Mouse (Mus musculus) gonadal fat pad, adult 2 months (tissue): ENCODE measurements around the gene Cobll1. TPM values are rescaled to one million over a fixed set of nuclear protein-coding genes. Genes with fewer than 3 reads are reported as not detected.
A peak's percentile ranks its signal among the peaks of the same experiment; 100 is the strongest.

Source experiments
- DNase-seq: peaks from one replicate; pipeline ENCODE4 v3.0.0-alpha.2; 2012; ENCODE audit warnings: low read depth
- polyA plus RNA-seq: library from polyadenylated mRNA; depleted of rRNA; stranded (reverse); fragments of >200 nt; gene quantifications from 2 replicates; pipeline ENCODE4 v1.2.3, GENCODE M21; 2012; rRNA removed

Gene Cobll1
- polyA plus RNA-seq, 1 experiment: 18.4 TPM

DNA sequence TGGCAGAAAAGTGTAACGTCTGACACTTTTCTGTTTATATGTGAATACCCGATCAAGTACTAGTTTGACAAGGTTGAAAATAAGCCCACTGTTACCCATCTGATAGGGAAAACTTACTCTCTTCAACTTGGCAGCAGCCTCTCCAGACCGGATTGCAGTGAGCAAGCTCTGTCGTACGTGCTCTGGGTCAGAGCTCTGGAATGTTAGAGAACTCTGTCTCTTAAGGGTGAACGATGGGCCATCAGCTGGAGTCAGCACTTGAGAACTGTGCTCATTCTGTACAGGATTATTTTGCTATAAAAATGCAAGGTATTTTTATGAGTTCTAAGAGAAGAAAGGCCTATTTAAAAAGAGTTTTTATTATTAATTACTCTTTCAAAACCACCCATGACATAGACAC lies 143.6 kb downstream of the Cobll1 start:
- no peak for DNase-seq

DNA sequence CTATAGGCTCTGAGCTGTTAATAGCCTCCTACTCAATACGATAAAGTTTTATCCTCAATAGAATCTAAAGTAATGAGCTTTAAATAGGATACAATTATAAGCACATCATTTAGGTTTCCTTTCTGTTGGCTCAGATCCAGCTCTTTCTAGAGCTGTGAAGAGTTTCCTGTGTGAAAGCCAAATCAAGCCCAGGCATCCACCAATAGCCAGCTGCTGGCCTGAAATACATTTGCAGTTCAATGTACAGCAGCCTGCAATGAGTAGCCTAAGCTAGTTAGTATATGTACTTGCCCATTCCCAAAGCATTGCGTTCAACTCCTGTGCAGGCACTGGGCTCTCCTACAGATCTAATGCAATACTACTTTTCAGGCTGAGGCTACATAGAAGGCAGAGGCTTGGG lies 145.2 kb downstream of the Cobll1 start:
- no peak for DNase-seq

DNA sequence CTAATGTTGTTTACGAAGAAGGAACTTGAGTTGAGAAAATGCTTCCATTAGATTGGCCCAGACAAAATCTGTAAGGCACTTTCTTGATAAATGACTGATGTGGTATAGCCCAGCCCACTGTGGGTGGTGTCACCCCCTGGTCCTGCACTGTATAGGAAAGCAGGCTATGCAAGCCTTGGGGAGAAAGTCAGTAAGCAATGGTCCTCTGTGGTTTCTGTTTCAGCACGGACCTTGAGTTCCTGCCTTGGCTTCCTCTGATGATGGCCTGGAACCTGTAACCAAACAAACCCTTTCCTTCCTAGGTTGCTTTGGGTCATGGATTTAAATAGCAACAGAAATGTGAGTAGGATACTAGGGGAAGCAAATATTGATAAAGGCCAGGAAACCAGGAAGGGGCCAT lies 148.2 kb downstream of the Cobll1 start:
- DNase-seq: no peak

DNA sequence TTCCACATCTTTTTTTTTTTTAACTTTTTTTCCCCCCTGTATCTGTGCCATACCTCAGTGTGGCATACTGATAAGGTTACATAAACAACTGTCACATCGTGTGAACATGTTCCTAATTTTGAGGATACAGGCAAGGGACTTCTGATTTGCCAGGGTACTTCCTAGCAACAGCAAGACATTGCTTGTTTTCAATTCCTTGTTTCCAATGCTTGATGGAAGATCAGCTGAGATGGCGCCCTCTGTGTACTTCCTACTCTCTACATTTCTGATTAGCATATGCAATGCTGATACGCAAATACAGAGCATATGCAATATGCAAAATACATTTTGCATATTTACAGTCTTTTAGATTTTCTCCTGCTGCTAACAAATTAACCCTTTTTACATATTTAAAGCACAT lies 152.0 kb downstream of the Cobll1 start:
- DNase-seq: no peak

DNA sequence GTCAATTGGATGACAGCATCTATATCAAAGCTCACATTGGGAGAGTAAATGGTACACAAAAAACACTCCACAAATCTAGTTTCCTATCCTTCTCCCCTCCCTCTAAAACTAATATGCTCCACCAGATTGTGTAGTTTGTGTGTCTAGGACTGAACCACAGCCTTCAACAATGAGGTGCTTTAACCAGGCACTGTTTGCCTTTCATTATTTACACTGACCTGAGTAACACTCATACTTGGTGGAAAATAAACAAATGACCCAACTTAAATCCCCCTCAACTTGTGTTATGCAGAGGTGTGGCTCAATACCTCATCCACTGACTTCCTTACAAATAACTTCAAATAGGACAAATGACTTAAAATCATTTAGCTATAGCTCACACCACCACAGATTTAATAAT lies 155.8 kb downstream of the Cobll1 start:
- DNase-seq: no peak

DNA sequence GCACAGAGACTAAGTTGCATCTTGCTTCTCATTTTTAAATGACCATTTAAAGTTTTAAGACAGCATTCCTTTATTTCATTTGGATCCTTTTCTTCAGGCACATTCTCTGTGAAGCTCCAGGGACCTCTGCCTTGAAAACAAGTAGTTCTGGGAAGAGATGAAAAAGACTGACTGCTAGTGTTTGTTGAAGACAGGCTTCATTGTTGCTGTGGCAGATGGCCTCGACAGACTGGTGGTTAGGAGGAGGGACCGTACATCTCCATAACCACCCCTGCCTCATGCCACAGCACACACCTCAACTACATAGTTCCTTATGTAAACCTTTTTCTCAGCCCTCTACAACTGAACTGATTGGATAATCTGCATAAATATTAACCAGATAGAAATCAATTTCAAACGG lies 161.7 kb downstream of the Cobll1 start:
- no peak for DNase-seq

DNA sequence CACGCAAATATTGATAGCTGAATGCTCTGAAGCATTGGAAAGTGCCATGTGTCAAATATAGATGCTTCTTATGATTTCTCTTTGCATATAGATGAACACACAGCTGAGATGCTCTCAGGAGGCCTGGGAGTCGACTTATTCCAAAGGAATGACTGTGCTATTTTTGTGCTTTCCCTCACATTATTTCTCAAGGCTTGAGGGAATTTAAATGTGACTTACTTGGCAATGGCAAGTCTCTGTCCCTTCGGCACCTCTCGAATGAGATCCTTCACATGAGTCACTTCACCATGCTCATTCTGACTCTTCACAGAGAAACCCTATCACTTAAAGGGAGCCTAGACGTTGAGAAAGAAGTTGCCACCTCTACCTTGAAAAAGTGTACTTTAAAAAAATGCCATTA lies 163.4 kb downstream of the Cobll1 start:
- DNase-seq: no peak

DNA sequence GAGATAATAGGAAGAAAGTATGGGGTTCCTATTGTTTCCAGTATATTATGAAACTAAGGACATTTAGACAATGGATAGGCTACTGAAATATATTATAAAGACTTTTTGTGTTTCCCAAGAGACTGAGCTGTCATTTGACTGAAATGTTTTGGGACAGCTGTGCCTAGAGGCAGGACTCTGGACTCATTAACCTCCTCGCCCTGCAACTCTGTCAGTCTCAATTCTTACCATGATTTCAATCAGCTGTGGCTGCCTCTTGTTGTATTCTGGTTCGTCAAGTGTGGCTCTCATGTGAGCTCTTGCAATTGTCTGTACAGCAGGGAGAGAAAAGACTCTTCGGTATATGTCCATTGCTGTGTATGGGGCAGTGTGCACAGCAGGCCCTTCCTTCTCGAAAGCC lies 163.8 kb downstream of the Cobll1 start:
- peak; percentile 24 for DNase-seq

DNA sequence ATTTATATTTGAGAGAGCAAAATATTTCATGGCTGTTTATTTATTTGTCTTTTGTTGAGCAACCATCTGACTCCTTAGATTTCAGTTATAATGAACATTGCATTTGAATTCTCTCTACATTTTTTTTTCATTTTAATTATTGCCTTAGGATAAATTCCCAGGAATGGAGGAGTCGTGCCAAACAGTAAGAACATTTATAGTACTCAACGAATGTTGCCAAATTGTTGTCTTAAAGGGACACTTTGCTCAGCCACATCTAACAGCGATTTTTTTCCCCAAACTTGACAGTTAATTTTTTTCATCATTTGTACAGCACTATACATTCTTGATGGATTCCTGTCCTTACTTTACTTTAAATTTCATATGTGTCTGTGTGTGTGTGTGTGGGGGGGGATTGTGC lies 167.0 kb downstream of the Cobll1 start:
- no peak for DNase-seq

DNA sequence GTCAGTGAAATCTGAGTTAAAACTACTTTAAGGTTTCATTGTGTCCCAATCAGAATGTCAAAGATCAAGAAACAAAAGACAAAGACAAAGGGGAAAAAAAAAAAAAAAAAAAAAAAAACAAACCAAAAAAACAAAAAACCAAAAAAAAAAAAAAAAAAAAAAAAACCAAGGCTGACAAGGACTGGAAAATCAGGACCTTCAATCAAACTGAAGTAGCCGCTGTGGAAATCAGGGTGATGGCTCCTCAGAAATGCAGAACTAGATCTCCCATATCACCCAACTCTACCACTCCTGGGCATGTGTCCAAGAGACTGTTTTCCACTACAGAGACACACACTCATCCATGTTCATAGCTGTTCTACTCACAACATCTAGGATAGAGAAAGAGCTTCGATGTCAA lies 185.4 kb downstream of the Cobll1 start:
- no peak for DNase-seq

DNA sequence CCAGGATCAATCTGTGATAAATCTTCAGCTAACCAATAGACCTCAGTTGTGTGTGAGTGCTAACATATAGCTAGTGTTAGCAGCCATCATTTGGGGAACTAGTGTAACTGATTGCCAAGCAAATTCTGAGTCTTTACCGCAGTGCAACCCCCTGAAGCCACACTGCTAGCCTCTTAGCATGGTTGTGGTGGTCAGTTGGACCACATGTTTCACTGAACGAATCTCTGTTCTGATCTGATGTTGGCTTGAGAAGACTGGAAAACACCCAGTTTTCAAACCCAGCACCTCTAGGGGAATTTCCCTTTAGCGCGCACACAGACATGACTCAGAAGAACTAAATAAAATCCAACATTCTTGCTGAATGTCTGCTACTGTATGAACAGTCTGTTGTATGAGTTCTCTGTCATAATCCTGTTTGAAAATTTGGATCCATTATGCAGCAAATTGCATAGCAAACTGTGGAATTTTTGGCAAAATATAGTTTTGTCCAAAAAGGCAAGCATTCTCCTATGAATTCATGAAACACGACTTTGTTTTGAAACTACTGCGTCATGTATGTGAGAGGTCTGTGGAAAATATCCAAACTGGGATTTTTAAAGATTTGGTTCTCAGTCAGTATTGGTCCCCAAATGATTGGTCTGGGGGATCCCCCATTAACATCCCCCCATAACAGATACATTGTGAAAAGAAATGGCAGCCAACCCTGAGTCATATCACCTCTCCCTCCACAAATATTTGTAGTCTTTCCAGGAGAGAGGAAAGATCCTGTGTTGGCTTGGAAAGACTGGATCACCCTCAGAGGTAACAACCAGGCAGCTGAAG lies 186.8 kb downstream of the Cobll1 start:
- no peak for DNase-seq

DNA sequence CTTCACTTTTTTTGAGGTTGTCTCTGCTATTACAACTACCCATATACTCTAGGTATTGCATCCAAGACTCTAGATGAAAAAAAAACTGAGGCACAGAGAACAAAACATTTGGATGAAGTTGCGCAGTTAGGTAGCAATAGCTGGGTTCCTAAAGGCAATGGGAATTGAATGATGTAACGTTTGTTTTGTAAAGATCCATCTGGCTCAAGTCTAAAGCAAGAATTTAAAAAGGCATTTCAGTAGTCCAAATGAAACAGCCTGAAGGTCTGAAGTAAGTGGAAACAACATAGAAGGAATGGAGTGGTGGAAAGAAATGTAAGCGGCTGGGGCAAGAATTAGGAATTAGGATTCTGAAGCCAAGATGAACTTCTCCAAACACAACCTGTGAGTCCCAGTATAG lies 188.4 kb downstream of the Cobll1 start:
- DNase-seq: peak; percentile 56

DNA sequence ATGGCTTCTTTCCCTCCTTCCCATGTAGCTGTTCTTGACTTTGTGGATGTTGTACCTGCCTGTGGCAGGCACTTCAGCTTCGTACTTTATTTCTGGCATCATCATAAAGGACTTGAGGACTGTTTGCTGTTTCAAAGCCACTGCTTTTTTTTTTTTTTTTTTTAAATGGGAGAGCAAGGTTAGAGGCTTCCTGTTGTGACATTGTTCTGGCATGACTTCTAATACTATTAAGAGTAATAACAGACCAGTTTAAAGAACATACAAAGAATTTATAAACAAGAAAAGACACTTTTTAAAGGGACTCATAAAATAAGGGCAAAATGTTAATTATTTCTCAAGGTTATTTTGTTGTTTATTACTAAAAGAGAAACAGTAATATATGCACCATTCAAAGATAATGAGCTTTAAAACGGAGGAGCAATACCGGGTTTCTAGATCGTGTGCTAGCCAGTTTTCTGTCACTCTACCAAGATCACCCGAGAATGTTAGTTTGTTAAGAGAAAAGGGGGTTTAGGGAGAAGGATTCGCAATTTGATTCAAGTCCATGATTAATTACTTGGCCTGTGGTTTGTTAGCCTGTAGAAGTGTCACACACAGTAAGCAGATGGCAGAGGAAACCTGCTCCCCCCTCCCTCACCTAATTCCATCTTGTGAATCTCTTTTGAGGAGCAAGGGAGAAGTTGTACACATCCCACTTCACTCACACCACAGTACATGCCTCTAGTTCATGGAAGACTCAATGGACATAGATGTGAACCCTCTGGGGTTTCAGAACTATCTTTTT lies 190.8 kb downstream of the Cobll1 start:
- no peak for DNase-seq

Other genes starting within 250 kb of the Cobll1 start
- gene Grb14, start 214.4 kb downstream of the Cobll1 start, polyA plus RNA-seq: 6.8 and 11.5 TPM in 2 replicates
- 0.69 and 0.89 TPM in 2 replicates for gene Slc38a11, start 124.6 kb upstream of the Cobll1 start, polyA plus RNA-seq